Mouse (Mus musculus) hindbrain, embryonic 10.5 days (tissue): ENCODE results near the gene Rerg. TPM values are rescaled to one million over a fixed set of nuclear protein-coding genes. Genes with fewer than 3 reads are reported as not detected.

Source experiments
- polyA plus RNA-seq: library from polyadenylated mRNA; unstranded; fragments of >200 nt; fragmentation: Nextera tagmentation; extraction: Ambion mirVana; gene quantifications from 2 replicates; pipeline ENCODE4 v1.2.1, GENCODE M21; 2016

The Rerg gene
- polyA plus RNA-seq, 1 experiment from 2014 or later = 1.5 TPM

Other genes starting within 250 kb of the Rerg start
- 0.24 TPM in 1 of 2 replicates, not detected in the other for gene Erp27, start 248.3 kb downstream of the Rerg start, polyA plus RNA-seq
- not detected in 2 replicates for gene Pde6h, start 246.7 kb downstream of the Rerg start, polyA plus RNA-seq
- gene Arhgdib, start 228.6 kb downstream of the Rerg start, polyA plus RNA-seq = 26.5 and 35.2 TPM in 2 replicates
- gene Ptpro, start 81.8 kb upstream of the Rerg start, polyA plus RNA-seq = 5.4 and 10.4 TPM in 2 replicates